Mouse (Mus musculus) adrenal gland, postnatal 25 days (tissue): ENCODE measurements at regions not wholly inside any gene's neighbourhood (a gene's known extent, or its start where the extent isn't known, plus 50 kb on each side); places are given as distances from the start of the nearest gene placed in this dataset.

Experiments used
- DNase-seq: peaks from one replicate; pipeline ENCODE4 v3.0.0; 2021; ENCODE audit warnings: mixed read lengths

- DNase-seq, result no peak
These were observed 187.8 kb upstream of the Adamts9 start for GRCm38 (mm10) chr6:93130946-93131685.

GRCm38 (mm10) chr6:93119482-93119881 lies 176.2 kb upstream of the Adamts9 start:
- no peak for DNase-seq

- DNase-seq, result no peak
These were observed 170.1 kb upstream of the Adamts9 start for GRCm38 (mm10) chr6:93113361-93113760.

- DNase-seq, result no peak
These were observed 151.6 kb upstream of the Adamts9 start for GRCm38 (mm10) chr6:93094730-93095360.

GRCm38 (mm10) chr6:93093770-93094169 lies 150.5 kb upstream of the Adamts9 start:
- no peak for DNase-seq

GRCm38 (mm10) chr6:93087329-93087728 lies 144.0 kb upstream of the Adamts9 start:
- DNase-seq, result no peak

GRCm38 (mm10) chr6:93084286-93084685 lies 141.0 kb upstream of the Adamts9 start:
- DNase-seq, result no peak

GRCm38 (mm10) chr6:93083716-93084115 lies 140.4 kb upstream of the Adamts9 start:
- DNase-seq, result no peak

- DNase-seq, result no peak
These were observed 138.9 kb upstream of the Adamts9 start for GRCm38 (mm10) chr6:93082205-93082604.

GRCm38 (mm10) chr6:93076681-93077080 lies 133.4 kb upstream of the Adamts9 start:
- no peak for DNase-seq

GRCm38 (mm10) chr6:93075867-93076266 lies 132.6 kb upstream of the Adamts9 start:
- no peak for DNase-seq

- DNase-seq, result no peak
These were observed 131.7 kb upstream of the Adamts9 start for GRCm38 (mm10) chr6:93075011-93075410.

- DNase-seq, result no peak
These were observed 127.6 kb upstream of the Adamts9 start for GRCm38 (mm10) chr6:93070916-93071315.

GRCm38 (mm10) chr6:93067808-93068207 lies 124.5 kb upstream of the Adamts9 start:
- DNase-seq, result no peak

- peak; percentile 11 for DNase-seq
These were observed 123.5 kb upstream of the Adamts9 start for GRCm38 (mm10) chr6:93066553-93067376.

- DNase-seq, result peak; percentile 55
These were observed 122.7 kb upstream of the Adamts9 start for GRCm38 (mm10) chr6:93065917-93066552.

GRCm38 (mm10) chr6:93065366-93065765 lies 122.1 kb upstream of the Adamts9 start:
- DNase-seq, result no peak

GRCm38 (mm10) chr6:93064366-93064765 lies 121.1 kb upstream of the Adamts9 start:
- DNase-seq, result peak; percentile 21

- no peak for DNase-seq
These were observed 118.4 kb upstream of the Adamts9 start for GRCm38 (mm10) chr6:93061741-93062140.

- no peak for DNase-seq
These were observed 102.2 kb upstream of the Adamts9 start for GRCm38 (mm10) chr6:93045524-93045923.

GRCm38 (mm10) chr6:93041041-93041440 lies 97.7 kb upstream of the Adamts9 start:
- DNase-seq, result no peak

GRCm38 (mm10) chr6:93031812-93032330 lies 88.6 kb upstream of the Adamts9 start:
- no peak for DNase-seq
